Mouse (Mus musculus) heart, embryonic 10.5 days (tissue): ENCODE measurements at regions not wholly inside any gene's neighbourhood (a gene's known extent, or its start where the extent isn't known, plus 50 kb on each side); places are given as distances from the start of the nearest gene placed in this dataset.

Experiments used
- DNase-seq: peaks from one replicate; pipeline ENCODE4 v3.0.0-alpha.2; 2017; ENCODE audit warnings: low spot score
- H3K27ac ChIP-seq: fragments of 300-500 bp; sonication (generic); 2 replicates; pipeline ENCODE4 v1.5.1; 2016; ENCODE audit warnings: mild to moderate bottlenecking
- H3K27me3 ChIP-seq: fragments of 300-500 bp; sonication (generic); 2 replicates; pipeline ENCODE4 v1.6.1; 2016; ENCODE audit warnings: mild to moderate bottlenecking; ENCODE audit not compliant: poor library complexity, insufficient read depth, severe bottlenecking
- H3K36me3 ChIP-seq: fragments of 300-500 bp; sonication (generic); 2 replicates; pipeline ENCODE4 v1.6.1; 2016; ENCODE audit warnings: mild to moderate bottlenecking, moderate library complexity
- H3K4me1 ChIP-seq: fragments of 300-500 bp; sonication (generic); 2 replicates; pipeline ENCODE4 v1.6.1; 2016; ENCODE audit warnings: mild to moderate bottlenecking
- H3K4me3 ChIP-seq: fragments of 300-500 bp; sonication (generic); 2 replicates; pipeline ENCODE4 v1.5.1; 2016; ENCODE audit warnings: mild to moderate bottlenecking, moderate library complexity
- H3K9me3 ChIP-seq: fragments of 300-500 bp; sonication (generic); 2 replicates; pipeline ENCODE4 v1.6.1; 2016; ENCODE audit warnings: mild to moderate bottlenecking, moderate library complexity
- WGBS: fragments of 180-500 bp; shearing (Covaris S2); methylation state at CpG from one replicate; pipeline ENCODE4 v1.1.7; 2016; 5-methylcytosine and 5-hydroxymethylcytosine counted together

GRCm38 (mm10) chr6:133984666-133985355 lies 50.7 kb upstream of the Etv6 start:
- DNase-seq = no peak
- no peak overlapping the region for H3K27ac ChIP-seq

More at GRCm38 (mm10) chr6:133984666-133985355, 50.7 kb upstream of the Etv6 start:
- 42% methylated on average over 16 of the region's 16 CpGs for WGBS
- H3K27me3 ChIP-seq = no peaks in the 10 kb centered on the region
- H3K4me1 ChIP-seq = 0 out of 2 replicates have a peak, but pooled peaks cover 3% of the 10 kb centered on the region
- H3K36me3 ChIP-seq = no peaks in the 10 kb centered on the region
- H3K4me3 ChIP-seq = no peak overlapping the region
- no peaks in the 10 kb centered on the region for H3K9me3 ChIP-seq
